Mouse (Mus musculus) lung, embryonic 16.5 days (tissue): ENCODE measurements around the gene Slc51a. TPM values are rescaled to one million over a fixed set of nuclear protein-coding genes. Genes with fewer than 3 reads are reported as not detected.

Experiments used
- ATAC-seq: fragments of 200-750 bp; cut with Nextera tagmentation; 2 replicates; pipeline ENCODE4 v1.8.0; 2017; ENCODE audit warnings: low read depth, mild to moderate bottlenecking, moderate library complexity
- H3K27ac ChIP-seq: fragments of 300-500 bp; sonication (generic); 2 replicates; pipeline ENCODE4 v1.5.1; 2014; ENCODE audit warnings: mild to moderate bottlenecking, control low read depth, low read length
- H3K27me3 ChIP-seq: fragments of 300-500 bp; sonication (generic); 2 replicates; pipeline ENCODE4 v1.6.1; 2014; ENCODE audit warnings: low read depth, low read length, mixed read lengths; ENCODE audit not compliant: control insufficient read depth, insufficient read depth
- H3K36me3 ChIP-seq: fragments of 300-500 bp; sonication (generic); 2 replicates; pipeline ENCODE4 v1.6.1; 2014; ENCODE audit warnings: low read length; ENCODE audit not compliant: control insufficient read depth, insufficient read depth
- H3K4me1 ChIP-seq: fragments of 300-500 bp; sonication (generic); replicated peaks from 2 replicates; pipeline ENCODE4 v1.6.1; 2014; ENCODE audit warnings: low read length, mixed read lengths; ENCODE audit not compliant: control insufficient read depth, insufficient read depth
- H3K4me2 ChIP-seq: fragments of 300-500 bp; sonication (generic); 2 replicates; pipeline ENCODE4 v1.6.1; 2014; ENCODE audit warnings: low read depth, low read length, control low read depth
- H3K4me3 ChIP-seq: fragments of 300-500 bp; sonication (generic); 2 replicates; pipeline ENCODE4 v1.5.1; 2014; ENCODE audit warnings: mild to moderate bottlenecking, low read length, control low read depth
- H3K9ac ChIP-seq: fragments of 300-500 bp; sonication (generic); 2 replicates; pipeline ENCODE4 v1.6.1; 2014; ENCODE audit warnings: low read length, control low read depth
- H3K9me3 ChIP-seq: fragments of 300-500 bp; sonication (generic); 2 replicates; pipeline ENCODE4 v1.6.1; 2016; ENCODE audit warnings: low read length; ENCODE audit not compliant: control insufficient read depth
- WGBS: fragments of 180-500 bp; shearing (Covaris S2); extraction: QIAGEN DNeasy Blood & Tissue Kit; methylation state at CpG from one replicate; pipeline ENCODE4 v1.1.7; 2014; 5-methylcytosine and 5-hydroxymethylcytosine counted together
- polyA plus RNA-seq: library from polyadenylated mRNA; unstranded; fragments of >200 nt; fragmentation: Nextera tagmentation; extraction: Ambion mirVana; gene quantifications from 2 replicates; pipeline ENCODE4 v1.2.1, GENCODE M21; 2015

Slc51a gene
- polyA plus RNA-seq, 1 experiment from 2014 or later: 0.28 TPM

GRCm38 (mm10) chr16:32431047-32431591, 56.6 kb downstream of the Slc51a start:
- Histone ChIP-seq H3K4me3 (peak overlapping the region; percentile 91), H3K9me3 (no peaks in the 10 kb centered on the region), H3K4me1 (peaks cover 21% of the 10 kb centered on the region), H3K27me3 (no peaks in the 10 kb centered on the region), H3K9ac (peak overlapping the region; percentile 91), H3K27ac (peak overlapping the region; percentile 75), H3K4me2 (peak overlapping the region; percentile 92), H3K36me3 (no peaks in the 10 kb centered on the region)
- under 1% methylated on average over 28 of the region's 28 CpGs for WGBS
- ATAC-seq: peak; percentile 24

- peak within 1 kb of the TSS; percentile 75 for H3K27ac ChIP-seq
- peak; percentile 96 for ATAC-seq
- peak within 1 kb of the TSS; percentile 91 for H3K9ac ChIP-seq
- no peaks in the 10 kb centered on the region for H3K9me3 ChIP-seq
- no peaks in the 10 kb centered on the region for H3K27me3 ChIP-seq
- peaks cover 21% of the 10 kb centered on the region for H3K4me1 ChIP-seq
- no peaks in the 10 kb centered on the region for H3K36me3 ChIP-seq
- peak within 1 kb of the TSS; percentile 91 for H3K4me3 ChIP-seq
- H3K4me2 ChIP-seq: peak within 1 kb of the TSS; percentile 92
- under 1% methylated on average over 54 of the region's 54 CpGs for WGBS
Observed at GRCm38 (mm10) chr16:32430474-32431046, 57.1 kb downstream of the Slc51a start, which contains the start of gene Pcyt1a. Pcyt1a (plus strand) TSS chr16:32430921.

GRCm38 (mm10) chr16:32427506-32427905, 60.2 kb downstream of the Slc51a start:
- peaks cover 11% of the 10 kb centered on the region; the same call in 1 of the 2 replicates for H3K4me1 ChIP-seq
- H3K4me3 ChIP-seq: no peak overlapping the region
- H3K27me3 ChIP-seq: no peaks in the 10 kb centered on the region
- 85% methylated on average over 3 of the region's 3 CpGs for WGBS
- no peak for ATAC-seq
- H3K27ac ChIP-seq: no peak overlapping the region
- no peak overlapping the region for H3K4me2 ChIP-seq
- no peaks in the 10 kb centered on the region for H3K9me3 ChIP-seq
- no peaks in the 10 kb centered on the region for H3K36me3 ChIP-seq
- no peak overlapping the region for H3K9ac ChIP-seq

Other genes with a start within 250 kb of the Slc51a start
- gene Fbxo45, start 240.7 kb downstream of the Slc51a start, polyA plus RNA-seq: 5.0 and 5.2 TPM in 2 replicates
- 19.0 and 19.8 TPM in 2 replicates for gene Wdr53, start 240.7 kb downstream of the Slc51a start, polyA plus RNA-seq
- 0.18 TPM in 1 of 2 replicates, not detected in the other for gene Smco1, start 216.4 kb downstream of the Slc51a start, polyA plus RNA-seq
- 26.3 and 26.9 TPM in 2 replicates for gene Rnf168, start 210.4 kb downstream of the Slc51a start, polyA plus RNA-seq
- gene Ubxn7, start 155.6 kb downstream of the Slc51a start, polyA plus RNA-seq: 22.5 and 25.4 TPM in 2 replicates
- gene Tm4sf19, start 87.4 kb downstream of the Slc51a start, polyA plus RNA-seq: not detected in 2 replicates
- 30.1 and 31.8 TPM in 2 replicates for gene Tctex1d2, start 68.2 kb downstream of the Slc51a start, polyA plus RNA-seq
- 46.4 and 53.9 TPM in 2 replicates for gene Pcyt1a, start 57.0 kb downstream of the Slc51a start, polyA plus RNA-seq
- gene Zdhhc19, start 8.4 kb upstream of the Slc51a start, polyA plus RNA-seq: not detected in 2 replicates
- gene Tfrc, start 121.0 kb upstream of the Slc51a start, polyA plus RNA-seq: 57.3 and 58.4 TPM in 2 replicates
- 15.4 and 18.0 TPM in 2 replicates for gene Tnk2, start 156.0 kb upstream of the Slc51a start, polyA plus RNA-seq
- gene Muc4, start 248.0 kb upstream of the Slc51a start, polyA plus RNA-seq: 1.6 and 3.4 TPM in 2 replicates